Mouse (Mus musculus): ENCODE data around the gene Gm9970. TPM values are rescaled to one million over a fixed set of nuclear protein-coding genes. Genes with fewer than 3 reads are reported as not detected.

Gm9970 gene
- total and polyA plus RNA-seq, 3 experiments: 0.10 TPM; not detected in 2

DNA sequence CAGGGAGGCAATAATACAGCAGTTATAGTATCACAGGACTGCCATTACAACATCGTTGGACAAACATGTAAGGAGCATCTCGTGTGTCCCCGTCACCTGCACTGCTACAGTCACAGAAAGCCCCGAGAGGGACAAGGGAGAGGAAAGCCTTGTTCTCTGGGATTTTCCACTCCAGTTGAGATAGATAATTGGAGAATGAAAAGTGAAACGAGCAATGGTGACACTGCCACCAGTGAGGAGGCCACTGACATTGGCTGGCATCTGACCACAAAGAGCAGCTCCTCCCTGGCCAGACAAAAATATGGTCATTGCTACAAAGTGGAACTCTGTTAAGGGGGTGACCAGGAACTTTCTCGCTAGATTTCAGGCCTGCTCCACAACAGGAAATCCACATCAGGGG lies 26.7 kb upstream of the Gm9970 start:
- no peak for ATAC-seq (ENCODE audit: extremely low read depth, insufficient number of reproducible peaks, low FRiP score, poor library complexity, severe bottlenecking)
- Histone ChIP-seq H3K27me3 (ENCODE audit: insufficient read depth, low read length) (no peaks in the 10 kb centered on the region), H3K36me3 (replicated peaks) (peaks cover 90% of the 10 kb centered on the region), H3K9me3 (replicated peaks) (no peaks in the 10 kb centered on the region), H3K4me3 (ENCODE audit: low read depth, low read length) (no peak overlapping the region), H3K4me1 (ENCODE audit: insufficient read depth, low read depth, low read length) (no peaks in the 10 kb centered on the region)
- no peak for TF ChIP-seq GATA1 (IDR thresholded peaks at IDR 0.05; ENCODE audit: borderline replicate concordance, low read length)
- no peak for TF ChIP-seq POLR2AphosphoS5 (IDR thresholded peaks at IDR 0.05; ENCODE audit: insufficient replicate concordance, low read depth, low read length)
- TF ChIP-seq GATA2 (IDR thresholded peaks at IDR 0.05; ENCODE audit: borderline replicate concordance, low read depth, low read length): no peak
- TF ChIP-seq CTCF (IDR thresholded peaks at IDR 0.05; ENCODE audit: low read depth, low read length): no peak
- no peak for TF ChIP-seq TAL1 (conservative IDR thresholded peaks at IDR 0.05; ENCODE audit: low read depth, low read length)
- DNase-seq (ENCODE audit: low spot score): no peak

DNA sequence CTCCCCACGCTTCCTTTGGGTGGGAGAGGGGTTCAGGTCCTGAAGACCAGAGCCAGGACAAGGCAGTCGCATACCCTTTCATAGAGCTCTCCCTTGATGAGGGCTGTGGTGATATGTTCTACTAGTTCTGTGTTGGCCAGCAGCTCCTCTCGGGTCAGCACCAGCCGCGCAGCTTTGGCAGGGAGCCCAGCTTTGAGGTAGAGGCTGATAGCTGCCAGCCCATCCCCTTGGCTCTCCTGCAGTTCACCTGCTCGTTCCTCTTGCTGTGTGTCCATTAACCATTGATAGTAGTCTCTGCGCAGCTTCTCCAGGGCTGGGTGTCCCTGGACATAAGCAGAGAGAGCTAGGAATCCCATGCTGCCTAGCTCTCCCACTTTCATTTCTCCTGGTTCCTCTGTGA lies 25.1 kb upstream of the Gm9970 start:
- H3K36me3 ChIP-seq (replicated peaks): peaks cover 92% of the 10 kb centered on the region
- ATAC-seq (ENCODE audit: extremely low read depth, insufficient number of reproducible peaks, low FRiP score, poor library complexity, severe bottlenecking) (no peak), DNase-seq (ENCODE audit: low spot score) (no peak)
- no peaks in the 10 kb centered on the region for H3K27me3 ChIP-seq (ENCODE audit: insufficient read depth, low read length)
- no peaks in the 10 kb centered on the region for H3K9me3 ChIP-seq (replicated peaks)
- H3K4me3 ChIP-seq (ENCODE audit: low read depth, low read length): no peak overlapping the region
- no peak for TF ChIP-seq GATA2 (IDR thresholded peaks at IDR 0.05; ENCODE audit: borderline replicate concordance, low read depth, low read length)
- TF ChIP-seq GATA1 (IDR thresholded peaks at IDR 0.05; ENCODE audit: borderline replicate concordance, low read length): no peak
- no peak for TF ChIP-seq CTCF (IDR thresholded peaks at IDR 0.05; ENCODE audit: low read depth, low read length)
- TF ChIP-seq TAL1 (conservative IDR thresholded peaks at IDR 0.05; ENCODE audit: low read depth, low read length): no peak
- no peak for TF ChIP-seq POLR2AphosphoS5 (IDR thresholded peaks at IDR 0.05; ENCODE audit: insufficient replicate concordance, low read depth, low read length)
- no peaks in the 10 kb centered on the region for H3K4me1 ChIP-seq (ENCODE audit: insufficient read depth, low read depth, low read length)

DNA sequence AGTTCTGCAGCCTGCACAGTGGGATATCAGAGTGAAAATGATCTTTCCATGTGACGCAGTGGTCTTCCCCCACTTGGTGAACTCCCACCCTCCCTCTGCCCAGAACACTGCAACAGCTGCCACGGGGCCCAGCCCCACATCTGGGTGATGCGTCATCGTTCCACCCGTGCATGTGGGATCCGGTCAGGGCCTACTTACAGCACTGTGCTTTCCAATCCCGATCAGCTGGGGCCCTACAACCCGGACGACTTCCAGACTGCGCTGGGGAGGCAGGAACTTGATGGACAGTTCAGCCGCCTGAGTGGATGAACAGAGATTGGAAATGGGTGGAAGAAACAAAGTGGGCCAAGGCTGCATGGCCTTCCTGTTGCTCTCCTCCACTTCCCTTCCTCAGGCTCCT lies 16.6 kb upstream of the Gm9970 start:
- no peak for DNase-seq (ENCODE audit: low spot score)
- TF ChIP-seq GATA1 (IDR thresholded peaks at IDR 0.05; ENCODE audit: borderline replicate concordance, low read length): no peak
- no peak for TF ChIP-seq TAL1 (conservative IDR thresholded peaks at IDR 0.05; ENCODE audit: low read depth, low read length)
- peaks cover 17% of the 10 kb centered on the region for H3K4me1 ChIP-seq (ENCODE audit: insufficient read depth, low read depth, low read length)
- ATAC-seq (ENCODE audit: extremely low read depth, insufficient number of reproducible peaks, low FRiP score, poor library complexity, severe bottlenecking): no peak
- H3K36me3 ChIP-seq (replicated peaks): peaks cover 90% of the 10 kb centered on the region
- H3K4me3 ChIP-seq (ENCODE audit: low read depth, low read length): no peak overlapping the region
- H3K27me3 ChIP-seq (ENCODE audit: insufficient read depth, low read length): no peaks in the 10 kb centered on the region
- H3K9me3 ChIP-seq (replicated peaks): no peaks in the 10 kb centered on the region

DNA sequence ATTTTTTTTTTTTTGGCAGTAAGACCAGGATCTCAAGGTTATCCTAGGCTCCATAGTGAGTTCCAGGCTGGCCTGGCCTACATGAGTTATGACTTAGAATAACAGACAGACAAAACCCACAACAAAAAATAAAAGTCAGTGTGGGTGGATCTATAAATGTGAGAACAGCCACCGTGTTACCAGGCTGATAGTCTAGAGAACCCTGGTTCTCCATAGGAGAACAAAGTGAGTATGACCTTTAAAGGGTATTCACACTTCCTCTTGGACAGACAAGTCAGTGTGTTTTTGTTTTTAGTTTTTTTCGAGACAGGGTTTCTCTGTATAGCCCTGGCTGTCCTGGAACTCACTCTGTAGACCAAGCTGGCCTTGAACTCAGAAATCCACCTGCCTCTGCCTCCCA lies 14.9 kb upstream of the Gm9970 start:
- no peak for ATAC-seq (ENCODE audit: extremely low read depth, insufficient number of reproducible peaks, low FRiP score, poor library complexity, severe bottlenecking)
- no peak for DNase-seq (ENCODE audit: low spot score)
- peaks cover 33% of the 10 kb centered on the region for H3K4me1 ChIP-seq (ENCODE audit: insufficient read depth, low read depth, low read length)
- no peaks in the 10 kb centered on the region for H3K27me3 ChIP-seq (ENCODE audit: insufficient read depth, low read length)
- H3K4me3 ChIP-seq (ENCODE audit: low read depth, low read length): no peak overlapping the region
- TF ChIP-seq CTCF (IDR thresholded peaks at IDR 0.05; ENCODE audit: low read depth, low read length) (no peak), TAL1 (conservative IDR thresholded peaks at IDR 0.05; ENCODE audit: low read depth, low read length) (no peak), POLR2AphosphoS5 (IDR thresholded peaks at IDR 0.05; ENCODE audit: insufficient replicate concordance, low read depth, low read length) (no peak), GATA1 (IDR thresholded peaks at IDR 0.05; ENCODE audit: borderline replicate concordance, low read length) (no peak), GATA2 (IDR thresholded peaks at IDR 0.05; ENCODE audit: borderline replicate concordance, low read depth, low read length) (no peak)
- H3K9me3 ChIP-seq (replicated peaks): no peaks in the 10 kb centered on the region
- peaks cover 87% of the 10 kb centered on the region for H3K36me3 ChIP-seq (replicated peaks)

DNA sequence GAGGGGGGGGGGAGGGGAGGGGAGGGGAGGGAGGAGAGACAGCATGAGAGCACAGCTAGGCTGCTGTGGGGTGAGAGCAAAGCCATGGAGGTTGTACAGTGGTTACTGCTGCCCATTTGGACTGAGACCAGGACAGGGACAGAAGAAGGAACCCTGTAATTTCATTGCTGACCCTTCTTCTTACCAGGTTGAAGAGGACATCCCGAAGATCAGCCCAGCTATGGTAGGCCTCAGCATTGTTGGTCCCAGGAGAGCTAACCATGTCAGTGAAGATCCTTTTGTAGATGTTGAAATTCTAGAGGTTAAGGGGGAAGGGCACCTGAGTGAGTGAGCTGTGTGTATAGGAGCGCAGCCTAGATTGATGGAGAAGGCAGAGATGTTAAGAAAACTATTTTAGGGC lies 14.3 kb upstream of the Gm9970 start:
- no peaks in the 10 kb centered on the region for H3K9me3 ChIP-seq (replicated peaks)
- H3K36me3 ChIP-seq (replicated peaks): peaks cover 87% of the 10 kb centered on the region
- no peaks in the 10 kb centered on the region for H3K27me3 ChIP-seq (ENCODE audit: insufficient read depth, low read length)
- no peak for ATAC-seq (ENCODE audit: extremely low read depth, insufficient number of reproducible peaks, low FRiP score, poor library complexity, severe bottlenecking)
- no peak for DNase-seq (ENCODE audit: low spot score)
- no peak for TF ChIP-seq TAL1 (conservative IDR thresholded peaks at IDR 0.05; ENCODE audit: low read depth, low read length)
- TF ChIP-seq GATA1 (IDR thresholded peaks at IDR 0.05; ENCODE audit: borderline replicate concordance, low read length): no peak
- TF ChIP-seq CTCF (IDR thresholded peaks at IDR 0.05; ENCODE audit: low read depth, low read length): no peak
- no peak for TF ChIP-seq GATA2 (IDR thresholded peaks at IDR 0.05; ENCODE audit: borderline replicate concordance, low read depth, low read length)
- no peak for TF ChIP-seq POLR2AphosphoS5 (IDR thresholded peaks at IDR 0.05; ENCODE audit: insufficient replicate concordance, low read depth, low read length)
- no peak overlapping the region for H3K4me3 ChIP-seq (ENCODE audit: low read depth, low read length)
- peaks cover 39% of the 10 kb centered on the region for H3K4me1 ChIP-seq (ENCODE audit: insufficient read depth, low read depth, low read length)

DNA sequence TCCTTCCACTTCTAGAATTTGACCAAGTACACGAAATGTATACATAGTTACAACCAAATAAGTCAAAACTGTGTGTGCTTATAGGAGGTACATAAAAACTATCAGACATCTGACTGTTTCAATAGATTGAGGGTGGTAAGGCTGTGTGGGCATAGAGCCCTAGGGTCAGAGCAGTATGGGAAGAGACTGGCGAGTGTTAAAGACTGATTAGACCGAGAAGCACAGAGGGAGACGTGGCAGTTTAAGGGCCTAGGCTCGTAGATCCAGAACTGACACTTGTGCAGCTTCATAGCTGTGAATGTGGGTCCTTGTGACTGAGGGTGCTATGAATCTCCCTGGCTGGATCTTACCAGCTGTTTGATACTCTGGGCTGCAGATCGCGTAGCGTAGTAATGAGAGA lies 13.9 kb upstream of the Gm9970 start:
- DNase-seq (ENCODE audit: low spot score): no peak
- peaks cover 87% of the 10 kb centered on the region for H3K36me3 ChIP-seq (replicated peaks)
- ATAC-seq (ENCODE audit: extremely low read depth, insufficient number of reproducible peaks, low FRiP score, poor library complexity, severe bottlenecking): no peak
- no peaks in the 10 kb centered on the region for H3K9me3 ChIP-seq (replicated peaks)
- H3K4me1 ChIP-seq (ENCODE audit: insufficient read depth, low read depth, low read length): peaks cover 43% of the 10 kb centered on the region
- TF ChIP-seq GATA2 (IDR thresholded peaks at IDR 0.05; ENCODE audit: borderline replicate concordance, low read depth, low read length) (no peak), POLR2AphosphoS5 (IDR thresholded peaks at IDR 0.05; ENCODE audit: insufficient replicate concordance, low read depth, low read length) (no peak), CTCF (IDR thresholded peaks at IDR 0.05; ENCODE audit: low read depth, low read length) (no peak), TAL1 (conservative IDR thresholded peaks at IDR 0.05; ENCODE audit: low read depth, low read length) (no peak), GATA1 (IDR thresholded peaks at IDR 0.05; ENCODE audit: borderline replicate concordance, low read length) (no peak)
- no peak overlapping the region for H3K4me3 ChIP-seq (ENCODE audit: low read depth, low read length)
- no peaks in the 10 kb centered on the region for H3K27me3 ChIP-seq (ENCODE audit: insufficient read depth, low read length)

DNA sequence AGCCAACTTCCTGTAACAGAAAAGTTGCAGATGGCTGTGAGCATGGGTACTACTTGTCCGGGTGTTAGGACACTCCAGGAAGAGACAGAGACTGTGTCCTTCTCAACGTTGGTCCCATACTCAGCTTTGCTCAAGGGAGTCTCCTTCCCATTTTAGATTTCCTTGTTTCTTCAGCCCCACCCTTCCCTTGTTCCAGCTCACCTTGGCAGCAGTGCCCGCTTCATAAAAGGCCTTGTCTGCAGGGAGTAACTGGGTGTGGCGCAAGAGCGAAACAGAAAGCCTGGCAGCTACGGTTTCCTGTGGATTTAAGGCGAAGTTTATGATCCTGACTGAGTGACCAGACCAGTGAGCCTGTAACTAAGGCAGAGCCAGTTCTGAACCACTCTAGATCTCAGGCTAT lies 13.4 kb upstream of the Gm9970 start:
- Histone ChIP-seq H3K27me3 (ENCODE audit: insufficient read depth, low read length) (no peaks in the 10 kb centered on the region), H3K9me3 (replicated peaks) (no peaks in the 10 kb centered on the region), H3K4me3 (ENCODE audit: low read depth, low read length) (no peak overlapping the region), H3K4me1 (ENCODE audit: insufficient read depth, low read depth, low read length) (peaks cover 43% of the 10 kb centered on the region), H3K36me3 (replicated peaks) (peaks cover 87% of the 10 kb centered on the region)
- DNase-seq (ENCODE audit: low spot score): no peak
- TF ChIP-seq POLR2AphosphoS5 (IDR thresholded peaks at IDR 0.05; ENCODE audit: insufficient replicate concordance, low read depth, low read length) (no peak), GATA1 (IDR thresholded peaks at IDR 0.05; ENCODE audit: borderline replicate concordance, low read length) (no peak), CTCF (IDR thresholded peaks at IDR 0.05; ENCODE audit: low read depth, low read length) (no peak), GATA2 (IDR thresholded peaks at IDR 0.05; ENCODE audit: borderline replicate concordance, low read depth, low read length) (no peak), TAL1 (conservative IDR thresholded peaks at IDR 0.05; ENCODE audit: low read depth, low read length) (no peak)
- ATAC-seq (ENCODE audit: extremely low read depth, insufficient number of reproducible peaks, low FRiP score, poor library complexity, severe bottlenecking): no peak
